Mouse (Mus musculus): ENCODE measurements at regions not wholly inside any gene's neighbourhood (a gene's known extent, or its start where the extent isn't known, plus 50 kb on each side); places are given as distances from the start of the nearest gene placed in this dataset.

DNA sequence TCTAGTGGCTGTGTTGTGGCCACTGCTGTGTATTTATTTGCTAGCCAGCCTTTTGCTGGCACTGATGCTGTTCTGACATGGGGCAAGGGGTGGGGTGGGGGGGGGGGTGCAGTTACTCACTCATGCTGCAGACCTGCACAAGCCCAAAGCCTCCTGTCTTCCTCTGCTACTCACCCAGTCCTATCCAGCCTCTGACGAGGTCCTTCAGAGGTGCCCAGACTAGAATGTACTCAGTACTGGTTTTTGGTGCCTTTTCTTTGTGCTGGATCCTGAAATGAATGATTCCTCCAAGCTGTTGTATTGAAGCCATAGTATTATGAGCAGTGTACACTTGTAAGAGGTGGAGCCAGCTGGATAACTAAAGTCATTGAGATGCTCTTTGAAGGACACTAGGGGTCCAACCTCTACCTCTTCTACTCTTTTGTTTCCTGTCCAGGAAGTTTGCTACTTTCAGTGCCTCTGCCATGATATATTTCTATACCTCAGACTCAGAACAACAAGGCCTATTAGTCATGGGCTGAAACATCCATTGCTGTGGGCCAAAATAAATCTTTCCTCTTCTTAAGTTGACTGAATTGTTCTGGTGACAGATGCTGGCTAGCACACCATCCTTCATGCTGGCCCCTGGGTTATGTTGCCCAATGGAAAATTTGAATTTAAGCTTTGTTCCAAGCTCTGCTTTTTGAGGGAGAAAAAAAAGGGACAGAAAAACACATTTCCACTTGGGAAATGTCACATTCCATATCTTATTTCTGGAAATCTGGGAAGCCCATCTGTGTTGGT is 128.1 kb upstream of the Gas1 start:
- H3K4me1 ChIP-seq (ENCODE audit: control insufficient read depth, insufficient read depth, low read length), result no peaks in the 10 kb centered on the region
- no peak for TF ChIP-seq CTCF (IDR thresholded peaks at IDR 0.05; ENCODE audit: borderline replicate concordance, insufficient read depth, low read depth, low read length)
- TF ChIP-seq POLR2A (IDR thresholded peaks at IDR 0.05; ENCODE audit: borderline replicate concordance, insufficient read depth, low read length), result no peak
- 38% methylated on average over 1 of the region's 1 CpGs for WGBS
- no peak overlapping the region for H3K4me3 ChIP-seq (replicated peaks; ENCODE audit: insufficient read depth, low read depth, low read length)
- no peaks in the 10 kb centered on the region for H3K27me3 ChIP-seq (ENCODE audit: control insufficient read depth, insufficient read depth, low read length)
- DNase-seq, result no peak
- H3K27ac ChIP-seq (ENCODE audit: insufficient read depth, low read length), result no peak overlapping the region

- no peak overlapping the region for H3K27ac ChIP-seq (ENCODE audit: insufficient read depth, low read length)
- H3K4me1 ChIP-seq (ENCODE audit: control insufficient read depth, insufficient read depth, low read length), result no peaks in the 10 kb centered on the region
- WGBS, result 43% methylated on average over 13 of the region's 13 CpGs
- TF ChIP-seq CTCF (IDR thresholded peaks at IDR 0.05; ENCODE audit: borderline replicate concordance, insufficient read depth, low read depth, low read length) (no peak), POLR2A (IDR thresholded peaks at IDR 0.05; ENCODE audit: borderline replicate concordance, insufficient read depth, low read length) (no peak)
- DNase-seq, result no peak
- no peak overlapping the region for H3K4me3 ChIP-seq (replicated peaks; ENCODE audit: insufficient read depth, low read depth, low read length)
- H3K27me3 ChIP-seq (ENCODE audit: control insufficient read depth, insufficient read depth, low read length), result no peaks in the 10 kb centered on the region
Observed at GRCm38 (mm10) chr13:60308062-60308801, 131.1 kb upstream of the Gas1 start.

DNA sequence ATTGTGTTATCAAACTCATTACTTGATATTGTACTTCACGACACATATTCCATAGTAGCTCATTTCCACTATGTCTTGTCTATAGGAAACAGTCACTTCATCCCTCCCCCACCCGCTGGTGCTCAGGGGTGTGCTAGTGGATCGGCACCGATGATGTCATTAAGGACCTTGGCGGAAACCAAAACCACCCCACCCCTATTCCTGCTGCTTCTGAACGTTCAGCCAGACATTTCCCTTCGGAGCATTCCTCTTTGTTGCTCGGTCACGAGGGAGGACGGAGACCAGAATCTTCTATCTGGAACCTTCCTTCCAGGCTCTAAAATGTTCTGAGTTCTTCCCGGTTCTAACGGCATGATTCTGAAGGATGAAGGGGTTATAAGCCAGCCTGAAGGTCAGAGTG is 132.3 kb upstream of the Gas1 start:
- WGBS, result 90% methylated on average over 12 of the region's 12 CpGs
- DNase-seq, result no peak

GRCm38 (mm10) chr13:60309926-60310325 is 132.8 kb upstream of the Gas1 start:
- 90% methylated on average over 4 of the region's 4 CpGs for WGBS
- no peak for DNase-seq
- no peaks in the 10 kb centered on the region for H3K4me1 ChIP-seq (ENCODE audit: control insufficient read depth, insufficient read depth, low read length)
- no peak overlapping the region for H3K4me3 ChIP-seq (replicated peaks; ENCODE audit: insufficient read depth, low read depth, low read length)
- TF ChIP-seq POLR2A (IDR thresholded peaks at IDR 0.05; ENCODE audit: borderline replicate concordance, insufficient read depth, low read length) (no peak), CTCF (IDR thresholded peaks at IDR 0.05; ENCODE audit: borderline replicate concordance, insufficient read depth, low read depth, low read length) (no peak)
- H3K27ac ChIP-seq (ENCODE audit: insufficient read depth, low read length), result no peak overlapping the region
- no peaks in the 10 kb centered on the region for H3K27me3 ChIP-seq (ENCODE audit: control insufficient read depth, insufficient read depth, low read length)

More for the DNA sequence above, 132.3 kb upstream of the Gas1 start:
- TF ChIP-seq POLR2A (IDR thresholded peaks at IDR 0.05; ENCODE audit: borderline replicate concordance, insufficient read depth, low read length), result no peak
- TF ChIP-seq CTCF (IDR thresholded peaks at IDR 0.05; ENCODE audit: borderline replicate concordance, insufficient read depth, low read depth, low read length), result no peak
- no peaks in the 10 kb centered on the region for H3K4me1 ChIP-seq (ENCODE audit: control insufficient read depth, insufficient read depth, low read length)
- H3K27me3 ChIP-seq (ENCODE audit: control insufficient read depth, insufficient read depth, low read length), result no peaks in the 10 kb centered on the region
- no peak overlapping the region for H3K27ac ChIP-seq (ENCODE audit: insufficient read depth, low read length)
- H3K4me3 ChIP-seq (replicated peaks; ENCODE audit: insufficient read depth, low read depth, low read length), result no peak overlapping the region

DNA sequence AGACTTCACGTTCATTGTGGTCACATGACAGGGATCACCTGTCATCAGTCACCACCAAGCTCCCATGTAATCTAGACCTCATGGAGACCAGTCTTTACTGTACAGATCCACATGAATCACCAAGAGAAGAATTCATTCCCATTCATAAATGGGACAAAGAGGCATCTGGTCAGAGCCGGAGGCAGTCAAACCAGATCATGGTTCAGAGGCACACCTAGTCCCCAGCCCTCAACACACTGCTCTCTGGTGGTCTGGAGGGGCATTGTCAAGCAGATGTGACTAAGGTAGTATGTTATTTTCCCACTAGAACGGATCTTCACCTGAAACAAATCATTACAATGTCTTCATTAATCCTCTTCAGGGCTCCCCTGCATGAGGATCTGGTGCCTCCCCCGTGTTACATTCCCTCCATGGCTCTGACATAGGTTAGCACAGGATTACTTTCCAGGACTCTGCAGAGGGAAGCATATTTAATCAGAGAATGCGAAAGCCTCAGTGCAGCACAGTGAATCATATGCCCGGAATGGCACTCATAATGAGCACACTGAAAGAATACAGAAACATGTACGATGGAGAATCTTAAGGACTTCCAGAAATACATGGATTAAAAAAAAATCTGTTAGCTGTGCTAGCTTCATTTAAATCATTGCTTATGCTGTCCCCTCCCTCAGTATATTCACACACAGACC is 135.4 kb upstream of the Gas1 start:
- no peak overlapping the region for H3K27ac ChIP-seq (ENCODE audit: insufficient read depth, low read length)
- no peak for DNase-seq
- no peak for TF ChIP-seq CTCF (IDR thresholded peaks at IDR 0.05; ENCODE audit: borderline replicate concordance, insufficient read depth, low read depth, low read length)
- TF ChIP-seq POLR2A (IDR thresholded peaks at IDR 0.05; ENCODE audit: borderline replicate concordance, insufficient read depth, low read length), result no peak
- no peak overlapping the region for H3K4me3 ChIP-seq (replicated peaks; ENCODE audit: insufficient read depth, low read depth, low read length)
- H3K4me1 ChIP-seq (ENCODE audit: control insufficient read depth, insufficient read depth, low read length), result no peaks in the 10 kb centered on the region
- WGBS, result 84% methylated on average over 7 of the region's 7 CpGs
- H3K27me3 ChIP-seq (ENCODE audit: control insufficient read depth, insufficient read depth, low read length), result no peaks in the 10 kb centered on the region

DNA sequence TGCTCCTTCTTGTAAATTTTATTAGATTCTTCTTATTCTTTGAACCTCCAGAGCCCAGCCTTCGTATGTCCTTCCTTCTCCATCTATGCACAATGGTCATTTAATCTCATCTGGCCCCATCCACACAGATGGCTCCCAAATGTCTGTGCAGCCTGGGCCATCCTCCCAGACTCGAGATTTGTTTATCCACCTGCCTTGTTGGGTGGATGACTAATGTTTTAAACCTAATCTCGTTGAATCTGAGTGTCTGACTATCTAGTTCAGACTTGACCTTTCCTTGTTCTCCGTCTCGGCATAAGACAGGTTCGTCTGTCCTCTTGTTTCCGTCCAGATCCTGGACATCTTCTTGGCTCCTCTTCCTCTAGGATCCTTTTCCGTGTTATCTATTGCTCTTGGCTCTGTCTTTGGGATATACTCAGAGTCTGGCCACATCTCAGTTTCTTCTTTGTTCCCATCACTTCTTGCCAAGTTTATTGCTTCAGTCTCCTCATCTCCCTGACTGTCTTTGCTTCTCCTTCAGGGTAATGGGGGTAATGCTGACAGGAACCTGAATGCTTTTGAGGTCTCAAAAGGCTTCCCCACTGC is 141.4 kb upstream of the Gas1 start:
- TF ChIP-seq POLR2A (IDR thresholded peaks at IDR 0.05; ENCODE audit: borderline replicate concordance, insufficient read depth, low read length), result no peak
- TF ChIP-seq CTCF (IDR thresholded peaks at IDR 0.05; ENCODE audit: borderline replicate concordance, insufficient read depth, low read depth, low read length), result no peak
- WGBS, result 69% methylated on average over 8 of the region's 8 CpGs
- Histone ChIP-seq H3K27ac (ENCODE audit: insufficient read depth, low read length) (no peak overlapping the region), H3K4me1 (ENCODE audit: control insufficient read depth, insufficient read depth, low read length) (no peaks in the 10 kb centered on the region), H3K4me3 (replicated peaks; ENCODE audit: insufficient read depth, low read depth, low read length) (no peak overlapping the region), H3K27me3 (ENCODE audit: control insufficient read depth, insufficient read depth, low read length) (no peaks in the 10 kb centered on the region)
- no peak for DNase-seq

- Histone ChIP-seq H3K4me3 (replicated peaks; ENCODE audit: insufficient read depth, low read depth, low read length) (no peak overlapping the region), H3K27me3 (ENCODE audit: control insufficient read depth, insufficient read depth, low read length) (no peaks in the 10 kb centered on the region), H3K4me1 (ENCODE audit: control insufficient read depth, insufficient read depth, low read length) (no peaks in the 10 kb centered on the region), H3K27ac (ENCODE audit: insufficient read depth, low read length) (no peak overlapping the region)
- WGBS, result 84% methylated on average over 4 of the region's 4 CpGs
- TF ChIP-seq POLR2A (IDR thresholded peaks at IDR 0.05; ENCODE audit: borderline replicate concordance, insufficient read depth, low read length), result no peak
- no peak for TF ChIP-seq CTCF (IDR thresholded peaks at IDR 0.05; ENCODE audit: borderline replicate concordance, insufficient read depth, low read depth, low read length)
- DNase-seq, result no peak
Observed at GRCm38 (mm10) chr13:60319268-60319667, 142.1 kb upstream of the Gas1 start.

All from cerebellum, adult 2 months (tissue).